Mouse (Mus musculus): ENCODE measurements around the gene Siglece.
"Not testable (repeated sequence)": the region's sequence is repeated elsewhere in the genome, so short reads cannot be mapped to it uniquely, and the experiment has no call there.

Gene Siglece

GRCm38 (mm10) chr7:43660002-43660401 lies at the start of gene Siglece:
Siglece (minus strand) TSS chr7:43660161.
- DNase-seq: no peak

GRCm38 (mm10) chr7:43690118-43690517 lies 30.2 kb upstream of the Siglece start, which contains the start of gene Klk14:
Klk14 (plus strand) TSS chr7:43690418.
- no peak for DNase-seq

- no peak for DNase-seq
Observed at GRCm38 (mm10) chr7:43685088-43685487, 25.1 kb upstream of the Siglece start.

- DNase-seq: not testable (repeated sequence)
Observed at GRCm38 (mm10) chr7:43682511-43682910, 22.6 kb upstream of the Siglece start.

- peak; percentile 61 to 80 for DNase-seq
Observed at GRCm38 (mm10) chr7:43680960-43681359, 21.0 kb upstream of the Siglece start.

GRCm38 (mm10) chr7:43678517-43678916 lies 18.6 kb upstream of the Siglece start:
- peak; percentile 30 to 51 for DNase-seq

- DNase-seq: no peak
Observed at GRCm38 (mm10) chr7:43675091-43675490, 15.1 kb upstream of the Siglece start.

- no peak for DNase-seq
Observed at GRCm38 (mm10) chr7:43672581-43673260, 12.8 kb upstream of the Siglece start.

- peak; percentile 84 to 89 for DNase-seq
Observed at GRCm38 (mm10) chr7:43671809-43672580, 12.0 kb upstream of the Siglece start, which contains the start of gene Ctu1. Ctu1 (plus strand) TSS chr7:43672016.

GRCm38 (mm10) chr7:43671064-43671808 lies 11.3 kb upstream of the Siglece start:
- peak in 1 of 2 experiments; percentile 16 for DNase-seq

GRCm38 (mm10) chr7:43668582-43668981 lies 8.6 kb upstream of the Siglece start:
- DNase-seq: no peak

- DNase-seq: not testable (repeated sequence)
Observed at GRCm38 (mm10) chr7:43667221-43667620, 7.3 kb upstream of the Siglece start.

GRCm38 (mm10) chr7:43662804-43663203 lies 2.8 kb upstream of the Siglece start:
- DNase-seq: no peak

GRCm38 (mm10) chr7:43656232-43656631 lies 3.7 kb downstream of the Siglece start:
- no peak for DNase-seq

GRCm38 (mm10) chr7:43654519-43654918 lies 5.4 kb downstream of the Siglece start:
- DNase-seq: no peak

GRCm38 (mm10) chr7:43652683-43653082 lies 7.3 kb downstream of the Siglece start:
- no peak for DNase-seq

GRCm38 (mm10) chr7:43643046-43643652 lies 16.8 kb downstream of the Siglece start:
- DNase-seq: no peak

- no peak for DNase-seq
Observed at GRCm38 (mm10) chr7:43642587-43642986, 17.4 kb downstream of the Siglece start.

GRCm38 (mm10) chr7:43637118-43637517 lies 22.8 kb downstream of the Siglece start:
- no peak for DNase-seq

- DNase-seq: no peak
Observed at GRCm38 (mm10) chr7:43636194-43636593, 23.8 kb downstream of the Siglece start.

GRCm38 (mm10) chr7:43634500-43634899 lies 25.5 kb downstream of the Siglece start, which contains the start of gene Ceacam18:
Ceacam18 (plus strand) TSS chr7:43634707.
- no peak for DNase-seq

- no peak for DNase-seq
Observed at GRCm38 (mm10) chr7:43633940-43634339, 26.0 kb downstream of the Siglece start.
